Mouse (Mus musculus) skeletal muscle tissue, adult 2 months (tissue): ENCODE measurements around the gene Vmn1r82.

Source experiments
- DNase-seq: peaks from one replicate; pipeline ENCODE4 v3.0.0-alpha.2; 2012; ENCODE audit warnings: low read depth, low spot score

Vmn1r82 gene

DNA sequence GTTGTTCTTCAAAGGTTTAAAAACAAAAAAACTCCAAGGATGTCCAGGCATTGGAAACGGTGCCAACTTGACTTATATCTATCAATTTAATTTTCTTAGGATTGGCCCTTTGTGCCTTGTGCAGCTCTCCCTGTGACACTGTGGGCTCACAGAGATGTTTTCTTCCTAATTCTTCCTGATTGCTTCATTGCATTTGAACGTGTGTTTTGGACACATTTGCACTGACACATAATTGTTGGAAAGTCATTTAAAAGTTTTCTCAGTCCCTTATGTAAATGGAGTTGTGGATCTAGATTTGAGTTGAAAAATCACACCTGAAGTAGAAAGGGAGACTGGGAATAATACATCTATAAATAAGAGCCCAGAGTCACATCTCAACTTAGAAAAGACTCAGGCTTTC, at the start of gene Vmn1r82:
Vmn1r82 (plus strand) TSS at position 301 of the 400 bp plus-strand sequence.
- DNase-seq, result no peak

DNA sequence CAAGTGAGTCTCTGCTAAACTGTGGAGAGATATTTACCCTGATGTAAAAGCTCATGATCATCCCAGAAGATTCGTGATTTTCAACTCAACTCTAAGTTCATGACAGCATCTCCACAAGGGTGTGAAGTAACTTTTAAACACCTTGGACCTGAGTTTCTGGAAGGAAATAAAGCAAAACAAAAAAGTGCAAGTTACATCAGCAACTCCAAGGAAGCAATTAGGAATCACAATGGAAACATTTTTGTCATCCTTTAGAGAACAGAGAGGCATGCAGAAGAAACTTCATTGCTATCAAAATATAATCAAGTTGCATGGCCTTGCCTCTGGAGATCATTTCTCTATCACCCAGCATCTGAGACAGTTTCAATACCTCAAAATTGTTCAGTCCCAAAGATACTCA, 32.1 kb upstream of the Vmn1r82 start, which contains the start of gene Vmn1r81:
Vmn1r81 (minus strand) TSS at position 101 of the 400 bp plus-strand sequence.
- no peak for DNase-seq

DNA sequence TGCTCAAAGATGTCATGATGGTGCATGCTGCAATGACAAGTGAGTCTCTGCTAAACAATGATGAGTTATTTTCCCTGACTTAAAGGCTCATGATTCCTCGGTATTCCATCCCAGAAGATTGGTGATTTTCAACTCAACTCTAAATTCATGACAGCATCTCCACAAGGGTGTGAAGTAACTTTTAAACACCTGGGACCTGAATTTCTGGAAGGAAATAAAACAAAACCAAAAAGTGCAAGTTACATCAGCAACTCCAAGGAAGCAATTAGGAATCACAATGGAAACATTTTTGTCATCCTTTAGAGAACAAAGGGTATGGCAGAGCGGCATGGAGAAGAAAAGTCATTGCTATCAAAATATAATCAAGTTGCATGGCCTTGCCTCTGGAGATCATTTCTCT, 29.2 kb downstream of the Vmn1r82 start, which contains the start of gene Vmn1r83:
Vmn1r83 (minus strand) TSS at position 101 of the 400 bp plus-strand sequence.
- DNase-seq, result no peak
